Mouse (Mus musculus) embryonic facial prominence, embryonic 12.5 days (tissue): Measurements from ENCODE around the gene Ccdc34. TPM values are rescaled to one million over a fixed set of nuclear protein-coding genes. Genes with fewer than 3 reads are reported as not detected.
A peak's percentile ranks its signal among the peaks of the same experiment; 100 is the strongest.
"Not testable (repeated sequence)": the region's sequence is repeated elsewhere in the genome, so short reads cannot be mapped to it uniquely, and the experiment has no call there.

Experiments used
- ATAC-seq: fragments of 200-750 bp; cut with Nextera tagmentation; 2 replicates; pipeline ENCODE4 v1.8.0; 2017; ENCODE audit not compliant: insufficient number of reproducible peaks, insufficient read depth, low FRiP score, low TSS enrichment
- H3K27ac ChIP-seq: fragments of 300-500 bp; sonication (generic); 2 replicates; pipeline ENCODE4 v1.5.1; 2016; ENCODE audit warnings: mild to moderate bottlenecking
- H3K27me3 ChIP-seq: fragments of 300-500 bp; sonication (generic); 2 replicates; pipeline ENCODE4 v1.6.1; 2016; ENCODE audit warnings: mild to moderate bottlenecking, moderate library complexity
- H3K36me3 ChIP-seq: fragments of 300-500 bp; sonication (generic); 2 replicates; pipeline ENCODE4 v1.6.1; 2016; ENCODE audit warnings: mild to moderate bottlenecking
- H3K4me1 ChIP-seq: fragments of 300-500 bp; sonication (generic); 2 replicates; pipeline ENCODE4 v1.6.1; 2016
- H3K4me2 ChIP-seq: fragments of 300-500 bp; sonication (generic); replicated peaks from 2 replicates; pipeline ENCODE4 v1.6.1; 2016; ENCODE audit warnings: mild to moderate bottlenecking, moderate library complexity
- H3K4me3 ChIP-seq: fragments of 300-500 bp; sonication (generic); 2 replicates; pipeline ENCODE4 v1.5.1; 2016; ENCODE audit warnings: mild to moderate bottlenecking
- H3K9ac ChIP-seq: fragments of 300-500 bp; sonication (generic); 2 replicates; pipeline ENCODE4 v1.6.1; 2016; ENCODE audit warnings: mild to moderate bottlenecking, moderate library complexity
- H3K9me3 ChIP-seq: fragments of 300-500 bp; sonication (generic); 2 replicates; pipeline ENCODE4 v1.6.1; 2016; ENCODE audit warnings: mild to moderate bottlenecking, moderate library complexity
- WGBS: fragments of 180-500 bp; shearing (Covaris S2); methylation state at CpG from one replicate; pipeline ENCODE4 v1.1.7; 2016; 5-methylcytosine and 5-hydroxymethylcytosine counted together
- polyA plus RNA-seq: library from polyadenylated mRNA; unstranded; fragments of >200 nt; fragmentation: Nextera tagmentation; extraction: Ambion mirVana; gene quantifications from 2 replicates; pipeline ENCODE4 v1.2.1, GENCODE M21; 2016

Gene Ccdc34
- polyA plus RNA-seq, 1 experiment from 2014 or later: 51.0 TPM

GRCm38 (mm10) chr2:110082975-110083374 is 65.4 kb downstream of the Ccdc34 start:
- Histone ChIP-seq H3K27ac (no peak overlapping the region), H3K9me3 (no peaks in the 10 kb centered on the region), H3K36me3 (no peaks in the 10 kb centered on the region), H3K4me1 (peaks cover 12% of the 10 kb centered on the region; the same call in 1 of the 2 replicates), H3K4me2 (no peak overlapping the region), H3K27me3 (no peaks in the 10 kb centered on the region), H3K9ac (no peak overlapping the region), H3K4me3 (no peak overlapping the region)
- WGBS: 81% methylated on average over 2 of the region's 2 CpGs
- ATAC-seq: no peak

GRCm38 (mm10) chr2:110085701-110086143 is 68.1 kb downstream of the Ccdc34 start:
- peak; percentile 92 for ATAC-seq
- Histone ChIP-seq H3K27ac (peak overlapping the region; percentile 72), H3K4me1 (0 out of 2 replicates have a peak, but pooled peaks cover 8% of the 10 kb centered on the region), H3K9ac (no peak overlapping the region), H3K9me3 (no peaks in the 10 kb centered on the region), H3K27me3 (no peaks in the 10 kb centered on the region), H3K36me3 (no peaks in the 10 kb centered on the region), H3K4me3 (no peak overlapping the region), H3K4me2 (no peak overlapping the region)
- 15% methylated on average over 3 of the region's 3 CpGs for WGBS

- Histone ChIP-seq H3K4me3 (no peak overlapping the region), H3K27me3 (no peaks in the 10 kb centered on the region), H3K4me1 (no peaks in the 10 kb centered on the region), H3K4me2 (no peak overlapping the region), H3K36me3 (no peaks in the 10 kb centered on the region), H3K9me3 (no peaks in the 10 kb centered on the region), H3K9ac (no peak overlapping the region), H3K27ac (no peak overlapping the region)
- no peak for ATAC-seq
- WGBS: 68% methylated on average over 3 of the region's 3 CpGs
Measured at GRCm38 (mm10) chr2:110114133-110114532, 96.5 kb downstream of the Ccdc34 start.

- Histone ChIP-seq H3K4me1 (no peaks in the 10 kb centered on the region), H3K4me3 (no peak overlapping the region), H3K4me2 (no peak overlapping the region), H3K9ac (no peak overlapping the region), H3K27me3 (no peaks in the 10 kb centered on the region), H3K27ac (no peak overlapping the region), H3K9me3 (no peaks in the 10 kb centered on the region), H3K36me3 (no peaks in the 10 kb centered on the region)
- ATAC-seq: no peak
- WGBS: 76% methylated on average over 2 of the region's 2 CpGs
Measured at GRCm38 (mm10) chr2:110129396-110129795, 111.8 kb downstream of the Ccdc34 start.

GRCm38 (mm10) chr2:110131573-110131972 is 114.0 kb downstream of the Ccdc34 start:
- H3K27ac ChIP-seq: no peak overlapping the region
- no peaks in the 10 kb centered on the region for H3K27me3 ChIP-seq
- H3K4me2 ChIP-seq: no peak overlapping the region
- H3K4me1 ChIP-seq: no peaks in the 10 kb centered on the region
- no peaks in the 10 kb centered on the region for H3K9me3 ChIP-seq
- 20% methylated on average over 2 of the region's 2 CpGs for WGBS
- H3K9ac ChIP-seq: no peak overlapping the region
- no peaks in the 10 kb centered on the region for H3K36me3 ChIP-seq
- ATAC-seq: no peak
- no peak overlapping the region for H3K4me3 ChIP-seq

GRCm38 (mm10) chr2:110133356-110134115 is 115.9 kb downstream of the Ccdc34 start:
- WGBS: 50% methylated on average over 3 of the region's 3 CpGs
- no peak overlapping the region for H3K9ac ChIP-seq
- no peaks in the 10 kb centered on the region for H3K9me3 ChIP-seq
- no peak overlapping the region for H3K4me3 ChIP-seq
- no peaks in the 10 kb centered on the region for H3K36me3 ChIP-seq
- H3K4me2 ChIP-seq: no peak overlapping the region
- no peaks in the 10 kb centered on the region for H3K4me1 ChIP-seq
- no peaks in the 10 kb centered on the region for H3K27me3 ChIP-seq
- no peak for ATAC-seq
- H3K27ac ChIP-seq: no peak overlapping the region

GRCm38 (mm10) chr2:110134765-110135594 is 117.4 kb downstream of the Ccdc34 start:
- Histone ChIP-seq H3K36me3 (no peaks in the 10 kb centered on the region), H3K27ac (no peak overlapping the region)

GRCm38 (mm10) chr2:110137291-110137690 is 119.7 kb downstream of the Ccdc34 start:
- no peak overlapping the region for H3K9ac ChIP-seq
- ATAC-seq: no peak
- no peaks in the 10 kb centered on the region for H3K4me1 ChIP-seq
- no peaks in the 10 kb centered on the region for H3K27me3 ChIP-seq
- H3K9me3 ChIP-seq: no peaks in the 10 kb centered on the region
- no peak overlapping the region for H3K4me3 ChIP-seq
- H3K27ac ChIP-seq: no peak overlapping the region
- WGBS: 66% methylated on average over 1 of the region's 1 CpGs
- no peak overlapping the region for H3K4me2 ChIP-seq
- no peaks in the 10 kb centered on the region for H3K36me3 ChIP-seq

More at GRCm38 (mm10) chr2:110134765-110135594, 117.4 kb downstream of the Ccdc34 start:
- no peak overlapping the region for H3K9ac ChIP-seq
- ATAC-seq: no peak
- H3K4me1 ChIP-seq: no peaks in the 10 kb centered on the region
- no peak overlapping the region for H3K4me2 ChIP-seq
- no peaks in the 10 kb centered on the region for H3K9me3 ChIP-seq
- H3K27me3 ChIP-seq: no peaks in the 10 kb centered on the region
- WGBS: 51% methylated on average over 2 of the region's 2 CpGs
- no peak overlapping the region for H3K4me3 ChIP-seq

GRCm38 (mm10) chr2:110138096-110138495 is 120.5 kb downstream of the Ccdc34 start:
- no peaks in the 10 kb centered on the region for H3K4me1 ChIP-seq
- WGBS: 92% methylated on average over 1 of the region's 1 CpGs
- no peak for ATAC-seq
- no peaks in the 10 kb centered on the region for H3K27me3 ChIP-seq
- no peak overlapping the region for H3K4me3 ChIP-seq
- no peaks in the 10 kb centered on the region for H3K9me3 ChIP-seq
- H3K4me2 ChIP-seq: no peak overlapping the region
- H3K36me3 ChIP-seq: no peaks in the 10 kb centered on the region
- H3K27ac ChIP-seq: no peak overlapping the region
- H3K9ac ChIP-seq: no peak overlapping the region

- H3K4me2 ChIP-seq, H3K9me3 ChIP-seq, H3K4me1 ChIP-seq, ATAC-seq, H3K4me3 ChIP-seq, H3K36me3 ChIP-seq, H3K27me3 ChIP-seq, H3K9ac ChIP-seq, H3K27ac ChIP-seq: not testable (repeated sequence)
Measured at GRCm38 (mm10) chr2:110147980-110148379, 130.4 kb downstream of the Ccdc34 start.

GRCm38 (mm10) chr2:110149246-110149645 is 131.6 kb downstream of the Ccdc34 start:
- H3K4me2 ChIP-seq: no peak overlapping the region
- H3K36me3 ChIP-seq: no peaks in the 10 kb centered on the region
- no peak overlapping the region for H3K9ac ChIP-seq
- no peaks in the 10 kb centered on the region for H3K4me1 ChIP-seq
- no peaks in the 10 kb centered on the region for H3K9me3 ChIP-seq
- ATAC-seq: no peak
- no peaks in the 10 kb centered on the region for H3K27me3 ChIP-seq
- no peak overlapping the region for H3K27ac ChIP-seq
- H3K4me3 ChIP-seq: no peak overlapping the region

- Histone ChIP-seq H3K9me3 (0 out of 2 replicates have a peak, but pooled peaks cover 5% of the 10 kb centered on the region), H3K4me3 (no peak overlapping the region), H3K27ac (no peak overlapping the region), H3K27me3 (no peaks in the 10 kb centered on the region), H3K4me1 (no peaks in the 10 kb centered on the region), H3K9ac (no peak overlapping the region), H3K4me2 (no peak overlapping the region), H3K36me3 (no peaks in the 10 kb centered on the region)
- no peak for ATAC-seq
- 81% methylated on average over 2 of the region's 2 CpGs for WGBS
Measured at GRCm38 (mm10) chr2:110156321-110156720, 138.7 kb downstream of the Ccdc34 start.
